Mouse (Mus musculus): ENCODE measurements around the gene Arl3.

Arl3 gene

GRCm38 (mm10) chr19:46572951-46573937 is at the start of gene Arl3, which contains the start of gene Sfxn2:
Arl3 (minus strand) TSS chr19:46573198.
Sfxn2 (plus strand) TSS chr19:46573365.
- DNase-seq (ENCODE audit: low spot score): peak; percentile 96

- no peak for DNase-seq (ENCODE audit: low spot score)
These were observed 49.7 kb upstream of the Arl3 start for GRCm38 (mm10) chr19:46622659-46623193.

GRCm38 (mm10) chr19:46621236-46622183 is 48.5 kb upstream of the Arl3 start:
- no peak for DNase-seq (ENCODE audit: low spot score)

- DNase-seq (ENCODE audit: low spot score): no peak
These were observed 47.2 kb upstream of the Arl3 start for GRCm38 (mm10) chr19:46620016-46620808.

- DNase-seq (ENCODE audit: low spot score): no peak
These were observed 46.5 kb upstream of the Arl3 start for GRCm38 (mm10) chr19:46619518-46619917.

- DNase-seq (ENCODE audit: low spot score): no peak
These were observed 46.0 kb upstream of the Arl3 start for GRCm38 (mm10) chr19:46619001-46619400.

GRCm38 (mm10) chr19:46618322-46618721 is 45.3 kb upstream of the Arl3 start:
- DNase-seq (ENCODE audit: low spot score): no peak

- DNase-seq (ENCODE audit: low spot score): no peak
These were observed 44.4 kb upstream of the Arl3 start for GRCm38 (mm10) chr19:46617361-46617760.

GRCm38 (mm10) chr19:46616378-46616777 is 43.4 kb upstream of the Arl3 start:
- DNase-seq (ENCODE audit: low spot score): no peak

- no peak for DNase-seq (ENCODE audit: low spot score)
These were observed 35.2 kb upstream of the Arl3 start for GRCm38 (mm10) chr19:46608158-46608557.

GRCm38 (mm10) chr19:46607424-46607823 is 34.4 kb upstream of the Arl3 start:
- no peak for DNase-seq (ENCODE audit: low spot score)

GRCm38 (mm10) chr19:46606718-46607117 is 33.7 kb upstream of the Arl3 start:
- no peak for DNase-seq (ENCODE audit: low spot score)

GRCm38 (mm10) chr19:46602406-46602805 is 29.4 kb upstream of the Arl3 start:
- DNase-seq (ENCODE audit: low spot score): no peak

- DNase-seq (ENCODE audit: low spot score): no peak
These were observed 28.5 kb upstream of the Arl3 start for GRCm38 (mm10) chr19:46601491-46601890.

GRCm38 (mm10) chr19:46600371-46600770 is 27.4 kb upstream of the Arl3 start:
- no peak for DNase-seq (ENCODE audit: low spot score)

GRCm38 (mm10) chr19:46599375-46600256 is 26.6 kb upstream of the Arl3 start:
- DNase-seq (ENCODE audit: low spot score): peak; percentile 54

- DNase-seq (ENCODE audit: low spot score): peak; percentile 97
These were observed 25.8 kb upstream of the Arl3 start, which contains the start of gene Wbp1l for GRCm38 (mm10) chr19:46598720-46599252. Wbp1l (plus strand) TSS chr19:46599084.

- no peak for DNase-seq (ENCODE audit: low spot score)
These were observed 25.2 kb upstream of the Arl3 start for GRCm38 (mm10) chr19:46598187-46598586.

GRCm38 (mm10) chr19:46592751-46593439 is 19.9 kb upstream of the Arl3 start:
- peak; percentile 37 for DNase-seq (ENCODE audit: low spot score)
